Mouse (Mus musculus): ENCODE results near the gene Cavin1.

GRCm38 (mm10) chr11:100906885-100907284 lies 63.8 kb downstream of the Cavin1 start:
- TF ChIP-seq POLR2A (IDR thresholded peaks at IDR 0.05; ENCODE audit: low read depth, low read length) (no peak), CTCF (conservative IDR thresholded peaks at IDR 0.05; ENCODE audit: insufficient read depth, insufficient read length, low read depth, low read length) (no peak)

Measured in kidney, adult 2 months (tissue).